Mouse (Mus musculus): Measurements from ENCODE around the gene Dusp5.

GRCm38 (mm10) chr19:53499049-53499448 is 29.9 kb upstream of the Dusp5 start:
- TF ChIP-seq CTCF (IDR thresholded peaks at IDR 0.05; ENCODE audit: control insufficient read depth, insufficient read depth, insufficient read length), result no peak
- TF ChIP-seq MYOD1 (IDR thresholded peaks at IDR 0.05; ENCODE audit: control insufficient read depth, insufficient read length, low read depth), result no peak
